In the genomic region with DNA sequence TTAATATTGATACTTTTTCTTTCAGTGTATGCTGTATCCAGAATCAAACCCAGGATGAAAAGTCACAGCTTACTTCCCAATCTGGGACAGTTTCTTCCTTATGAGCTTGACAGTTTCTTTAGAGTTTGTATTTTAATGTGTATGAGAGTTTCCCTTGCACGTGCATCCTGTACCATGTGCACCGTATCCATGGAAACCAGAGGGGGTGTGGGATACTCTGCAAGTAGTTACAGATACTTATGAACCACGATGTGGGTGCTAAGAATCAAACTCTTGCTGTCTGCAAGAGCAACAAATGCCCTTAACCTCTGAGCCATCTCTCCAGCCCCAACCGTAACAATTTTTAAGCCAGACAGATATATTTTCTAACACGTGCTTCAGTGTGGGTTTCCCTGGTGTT, we compare ENCODE assay signal across 20 mouse cellular contexts. TPM values are rescaled to one million over a fixed set of nuclear protein-coding genes. Genes with fewer than 3 reads are reported as not detected.
A peak's percentile ranks its signal among the peaks of the same experiment; 100 is the strongest.
DNase-seq lines count a peak whose midpoint lies in the region; ATAC-seq and TF ChIP-seq lines count a peak whose summit lies in the region.
"Had no signal": no experiment of that assay in that cellular context is flagged by ENCODE, and none has a peak within 500 bp of the region (broad histone marks: within the 10 kb centered on the region; RNA-seq: fewer than 3 reads in every experiment).

No protein-coding gene starts in this region.

- no peak overlapping the region for H3K9ac ChIP-seq in forebrain, postnatal 0 days
- H3K9ac ChIP-seq in forebrain, embryonic 12.5 days: no peak overlapping the region
- H3K9ac ChIP-seq in stomach, embryonic 14.5 days (replicated peaks; ENCODE audit: low read depth, low read length): 0 out of 2 replicates have a peak overlapping the region, but pooled peaks have one; percentile 3
- H3K9ac ChIP-seq in stomach, postnatal 0 days (ENCODE audit: low read length): no peak overlapping the region
- H3K9ac ChIP-seq: heart, embryonic 15.5 days; hindbrain, embryonic 15.5 days had no signal

- no peak for ATAC-seq in forebrain, postnatal 0 days
- no peak for ATAC-seq in forebrain, embryonic 12.5 days (ENCODE audit: low FRiP score)
- ATAC-seq in stomach, embryonic 14.5 days (ENCODE audit: insufficient number of reproducible peaks, insufficient read depth, low FRiP score, low read depth): no peak
- no peak for ATAC-seq in stomach, postnatal 0 days (ENCODE audit: low FRiP score, low TSS enrichment)
- ATAC-seq: forebrain, embryonic 16.5 days had no signal

- peak; percentile 50 for DNase-seq in forebrain, postnatal 0 days
- DNase-seq in stomach, postnatal 0 days (ENCODE audit: low spot score): no peak
- peak; percentile 56 for DNase-seq in thymus, postnatal 14 days
- DNase-seq in right cerebral cortex, postnatal 14 days: no peak
- DNase-seq in spleen, adult 18-20 months: no peak
- DNase-seq: adrenal gland, postnatal 14 days; cerebellum, adult 2 months; cerebellum, postnatal 10 days; gastrocnemius, postnatal 14 days; heart, adult 2 months had no signal

- peaks cover 12% of the 10 kb centered on the region; the same call in 1 of the 2 replicates for H3K4me1 ChIP-seq in forebrain, postnatal 0 days (ENCODE audit: insufficient read depth)
- peaks cover 18% of the 10 kb centered on the region for H3K4me1 ChIP-seq in forebrain, embryonic 12.5 days
- H3K4me1 ChIP-seq in stomach, embryonic 14.5 days (ENCODE audit: control insufficient read depth, insufficient read depth, low read length): no peaks in the 10 kb centered on the region
- no peaks in the 10 kb centered on the region for H3K4me1 ChIP-seq in stomach, postnatal 0 days (replicated peaks; ENCODE audit: control insufficient read depth, insufficient read depth)

- H3K4me3 ChIP-seq in forebrain, postnatal 0 days (ENCODE audit: low read depth, low read length): no peak overlapping the region
- H3K4me3 ChIP-seq in forebrain, embryonic 12.5 days (replicated peaks): no peak overlapping the region
- no peak overlapping the region for H3K4me3 ChIP-seq in stomach, embryonic 14.5 days (ENCODE audit: low read depth, low read length)
- H3K4me3 ChIP-seq in stomach, postnatal 0 days (ENCODE audit: low read depth, low read length): no peak overlapping the region
- H3K4me3 ChIP-seq: embryonic facial prominence, embryonic 10.5 days; heart, adult 2 months; heart, embryonic 15.5 days; hindbrain, embryonic 10.5 days; hindbrain, embryonic 15.5 days had no signal

- no peaks in the 10 kb centered on the region for H3K9me3 ChIP-seq in forebrain, postnatal 0 days (ENCODE audit: low read length)
- no peaks in the 10 kb centered on the region for H3K9me3 ChIP-seq in forebrain, embryonic 12.5 days
- no peaks in the 10 kb centered on the region for H3K9me3 ChIP-seq in stomach, embryonic 14.5 days (ENCODE audit: control insufficient read depth, low read depth, low read length)
- H3K9me3 ChIP-seq in stomach, postnatal 0 days (ENCODE audit: control insufficient read depth, low read length): no peaks in the 10 kb centered on the region
- H3K9me3 ChIP-seq: embryonic facial prominence, embryonic 10.5 days; heart, embryonic 15.5 days; hindbrain, embryonic 10.5 days; hindbrain, embryonic 15.5 days had no signal

- WGBS in forebrain, postnatal 0 days: 56% methylated on average over 5 of the region's 5 CpGs
- WGBS in forebrain, embryonic 12.5 days: 72% methylated on average over 5 of the region's 5 CpGs
- 68% methylated on average over 5 of the region's 5 CpGs for WGBS in stomach, embryonic 14.5 days
- WGBS in stomach, postnatal 0 days: 62% methylated on average over 5 of the region's 5 CpGs

- no peak for TF ChIP-seq EP300 in stomach, postnatal 0 days (optimal IDR thresholded peaks at IDR 0.05)

- no peak for TF ChIP-seq CTCF in forebrain, postnatal 0 days (IDR thresholded peaks at IDR 0.05; ENCODE audit: low read depth)
- TF ChIP-seq CTCF in stomach, postnatal 0 days (IDR thresholded peaks at IDR 0.05; ENCODE audit: low read depth): no peak

- H3K4me2 ChIP-seq in forebrain, postnatal 0 days (ENCODE audit: low read depth): no peak overlapping the region
- H3K4me2 ChIP-seq in forebrain, embryonic 12.5 days: no peak overlapping the region
- no peak overlapping the region for H3K4me2 ChIP-seq in stomach, embryonic 14.5 days (replicated peaks; ENCODE audit: low read depth, low read length)
- H3K4me2 ChIP-seq in stomach, postnatal 0 days (replicated peaks; ENCODE audit: low read depth): no peak overlapping the region
- H3K4me2 ChIP-seq: heart, embryonic 11.5 days; heart, embryonic 15.5 days; hindbrain, embryonic 15.5 days had no signal

- H3K27me3 ChIP-seq in forebrain, postnatal 0 days (ENCODE audit: insufficient read depth, low read length): no peaks in the 10 kb centered on the region
- H3K27me3 ChIP-seq in forebrain, embryonic 12.5 days: no peaks in the 10 kb centered on the region
- H3K27me3 ChIP-seq in stomach, embryonic 14.5 days (ENCODE audit: control insufficient read depth, insufficient read depth, low read length): no peaks in the 10 kb centered on the region
- H3K27me3 ChIP-seq in stomach, postnatal 0 days (ENCODE audit: control insufficient read depth, insufficient read depth, low read length): no peaks in the 10 kb centered on the region
- H3K27me3 ChIP-seq: heart, embryonic 15.5 days; hindbrain, embryonic 15.5 days had no signal

- no peaks in the 10 kb centered on the region for H3K36me3 ChIP-seq in forebrain, postnatal 0 days (ENCODE audit: insufficient read depth)
- H3K36me3 ChIP-seq in forebrain, embryonic 12.5 days (replicated peaks): peaks cover 7% of the 10 kb centered on the region; the same call in 1 of the 2 replicates
- no peaks in the 10 kb centered on the region for H3K36me3 ChIP-seq in stomach, embryonic 14.5 days (ENCODE audit: control insufficient read depth, insufficient read depth, low read length)
- no peaks in the 10 kb centered on the region for H3K36me3 ChIP-seq in stomach, postnatal 0 days (ENCODE audit: control insufficient read depth, insufficient read depth, low read length)
- H3K36me3 ChIP-seq: heart, embryonic 15.5 days; hindbrain, embryonic 10.5 days; hindbrain, embryonic 15.5 days had no signal

- no peak overlapping the region for H3K27ac ChIP-seq in forebrain, postnatal 0 days (ENCODE audit: low read depth, low read length)
- H3K27ac ChIP-seq in forebrain, embryonic 12.5 days: no peak overlapping the region
- no peak overlapping the region for H3K27ac ChIP-seq in stomach, embryonic 14.5 days (ENCODE audit: low read length)
- no peak overlapping the region for H3K27ac ChIP-seq in stomach, postnatal 0 days (replicated peaks)
- H3K27ac ChIP-seq: embryonic facial prominence, embryonic 10.5 days; heart, adult 2 months; heart, embryonic 15.5 days; hindbrain, embryonic 15.5 days had no signal

RNA-seq across cellular contexts. Expression of gene Pomgnt2, which starts 5.9 kb away (rescaled TPM):
- 64.6 and 85.7 TPM in 2 replicates for total RNA-seq in forebrain, postnatal 0 days (2014; rRNA removed)
- polyA plus RNA-seq in forebrain, postnatal 0 days (2015; fragmentation: Nextera tagmentation; extraction: Ambion mirVana): 28.3 and 35.6 TPM in 2 replicates
- polyA plus RNA-seq in forebrain, embryonic 12.5 days (2016; fragmentation: Nextera tagmentation; extraction: Ambion mirVana): 14.0 and 15.2 TPM in 2 replicates
- polyA plus RNA-seq in stomach, embryonic 14.5 days (2014; fragmentation: Nextera tagmentation; extraction: Ambion mirVana): 13.0 and 13.8 TPM in 2 replicates
- polyA plus RNA-seq in stomach, postnatal 0 days (2015; fragmentation: Nextera tagmentation; extraction: Ambion mirVana): 6.6 and 7.3 TPM in 2 replicates
- total RNA-seq: MEL had no signal

RNA-seq across cellular contexts. Expression of gene Fam198a, which starts 40.3 kb away (rescaled TPM):
- 2.5 and 5.7 TPM in 2 replicates for total RNA-seq in forebrain, postnatal 0 days (2014; rRNA removed)
- 1.3 and 1.6 TPM in 2 replicates for polyA plus RNA-seq in forebrain, postnatal 0 days (2015; fragmentation: Nextera tagmentation; extraction: Ambion mirVana)
- 1.2 and 1.3 TPM in 2 replicates for polyA plus RNA-seq in forebrain, embryonic 12.5 days (2016; fragmentation: Nextera tagmentation; extraction: Ambion mirVana)
- 4.0 and 4.4 TPM in 2 replicates for polyA plus RNA-seq in stomach, embryonic 14.5 days (2014; fragmentation: Nextera tagmentation; extraction: Ambion mirVana)
- polyA plus RNA-seq in stomach, postnatal 0 days (2015; fragmentation: Nextera tagmentation; extraction: Ambion mirVana): 2.7 and 2.8 TPM in 2 replicates
- polyA plus RNA-seq: C2C12 had no signal

Comparison
In these comparisons a context has a peak if more than half of its experiments do, and no peak if none do; other contexts are left out.
1. DNase-seq: peak in forebrain, postnatal 0 days (single experiment) and thymus, postnatal 14 days (single experiment); none in stomach, postnatal 0 days (single experiment), right cerebral cortex, postnatal 14 days (single experiment) and spleen, adult 18-20 months (0 of 2).